Mouse (Mus musculus): ENCODE results near the gene Poln. TPM values are rescaled to one million over a fixed set of nuclear protein-coding genes. Genes with fewer than 3 reads are reported as not detected.

The Poln gene
- polyA plus RNA-seq, 1 experiment: 0.75 TPM

GRCm38 (mm10) chr5:34186391-34186790, 17.1 kb upstream of the Poln start:
- no peak for DNase-seq (ENCODE audit: low read depth)
- TF ChIP-seq CTCF (IDR thresholded peaks at IDR 0.05; ENCODE audit: borderline replicate concordance, extremely low read depth, insufficient read depth, insufficient read length) (no peak), POLR2A (IDR thresholded peaks at IDR 0.05; ENCODE audit: borderline replicate concordance, extremely low read depth, insufficient read depth, insufficient read length, poor library complexity, severe bottlenecking) (no peak)

GRCm38 (mm10) chr5:34185791-34186190, 16.5 kb upstream of the Poln start:
- DNase-seq (ENCODE audit: low read depth): no peak
- no peak for TF ChIP-seq POLR2A (IDR thresholded peaks at IDR 0.05; ENCODE audit: borderline replicate concordance, extremely low read depth, insufficient read depth, insufficient read length, poor library complexity, severe bottlenecking)
- no peak for TF ChIP-seq CTCF (IDR thresholded peaks at IDR 0.05; ENCODE audit: borderline replicate concordance, extremely low read depth, insufficient read depth, insufficient read length)

- no peak for TF ChIP-seq CTCF (IDR thresholded peaks at IDR 0.05; ENCODE audit: borderline replicate concordance, extremely low read depth, insufficient read depth, insufficient read length)
- no peak for TF ChIP-seq POLR2A (IDR thresholded peaks at IDR 0.05; ENCODE audit: borderline replicate concordance, extremely low read depth, insufficient read depth, insufficient read length, poor library complexity, severe bottlenecking)
Measured at GRCm38 (mm10) chr5:34185051-34185580, 15.9 kb upstream of the Poln start.

GRCm38 (mm10) chr5:34183976-34184375, 14.7 kb upstream of the Poln start:
- TF ChIP-seq POLR2A (IDR thresholded peaks at IDR 0.05; ENCODE audit: borderline replicate concordance, extremely low read depth, insufficient read depth, insufficient read length, poor library complexity, severe bottlenecking) (no peak), CTCF (IDR thresholded peaks at IDR 0.05; ENCODE audit: borderline replicate concordance, extremely low read depth, insufficient read depth, insufficient read length) (no peak)
- DNase-seq (ENCODE audit: low read depth): no peak

More at GRCm38 (mm10) chr5:34185051-34185580, 15.9 kb upstream of the Poln start:
- DNase-seq (ENCODE audit: low read depth): no peak

GRCm38 (mm10) chr5:34183156-34183880, 14.1 kb upstream of the Poln start:
- TF ChIP-seq CTCF (IDR thresholded peaks at IDR 0.05; ENCODE audit: borderline replicate concordance, extremely low read depth, insufficient read depth, insufficient read length) (no peak), POLR2A (IDR thresholded peaks at IDR 0.05; ENCODE audit: borderline replicate concordance, extremely low read depth, insufficient read depth, insufficient read length, poor library complexity, severe bottlenecking) (no peak)
- DNase-seq (ENCODE audit: low read depth): no peak

GRCm38 (mm10) chr5:34182486-34182885, 13.2 kb upstream of the Poln start:
- TF ChIP-seq CTCF (IDR thresholded peaks at IDR 0.05; ENCODE audit: borderline replicate concordance, extremely low read depth, insufficient read depth, insufficient read length) (no peak), POLR2A (IDR thresholded peaks at IDR 0.05; ENCODE audit: borderline replicate concordance, extremely low read depth, insufficient read depth, insufficient read length, poor library complexity, severe bottlenecking) (no peak)
- DNase-seq (ENCODE audit: low read depth): no peak

- no peak for TF ChIP-seq CTCF (IDR thresholded peaks at IDR 0.05; ENCODE audit: borderline replicate concordance, extremely low read depth, insufficient read depth, insufficient read length)
- no peak for TF ChIP-seq POLR2A (IDR thresholded peaks at IDR 0.05; ENCODE audit: borderline replicate concordance, extremely low read depth, insufficient read depth, insufficient read length, poor library complexity, severe bottlenecking)
- no peak for DNase-seq (ENCODE audit: low read depth)
Measured at GRCm38 (mm10) chr5:34177821-34178220, 8.6 kb upstream of the Poln start.

- DNase-seq (ENCODE audit: low read depth): no peak
- no peak for TF ChIP-seq POLR2A (IDR thresholded peaks at IDR 0.05; ENCODE audit: borderline replicate concordance, extremely low read depth, insufficient read depth, insufficient read length, poor library complexity, severe bottlenecking)
- no peak for TF ChIP-seq CTCF (IDR thresholded peaks at IDR 0.05; ENCODE audit: borderline replicate concordance, extremely low read depth, insufficient read depth, insufficient read length)
Measured at GRCm38 (mm10) chr5:34177091-34177490, 7.8 kb upstream of the Poln start.

- TF ChIP-seq POLR2A (IDR thresholded peaks at IDR 0.05; ENCODE audit: borderline replicate concordance, extremely low read depth, insufficient read depth, insufficient read length, poor library complexity, severe bottlenecking) (no peak), CTCF (IDR thresholded peaks at IDR 0.05; ENCODE audit: borderline replicate concordance, extremely low read depth, insufficient read depth, insufficient read length) (no peak)
- DNase-seq (ENCODE audit: low read depth): no peak
Measured at GRCm38 (mm10) chr5:34176691-34177090, 7.4 kb upstream of the Poln start.

GRCm38 (mm10) chr5:34175403-34175694, 6.1 kb upstream of the Poln start:
- TF ChIP-seq CTCF (IDR thresholded peaks at IDR 0.05; ENCODE audit: borderline replicate concordance, extremely low read depth, insufficient read depth, insufficient read length): no peak
- TF ChIP-seq POLR2A (IDR thresholded peaks at IDR 0.05; ENCODE audit: borderline replicate concordance, extremely low read depth, insufficient read depth, insufficient read length, poor library complexity, severe bottlenecking): no peak

GRCm38 (mm10) chr5:34174550-34175402, 5.5 kb upstream of the Poln start:
- no peak for DNase-seq (ENCODE audit: low read depth)
- TF ChIP-seq POLR2A (IDR thresholded peaks at IDR 0.05; ENCODE audit: borderline replicate concordance, extremely low read depth, insufficient read depth, insufficient read length, poor library complexity, severe bottlenecking): no peak
- TF ChIP-seq CTCF (IDR thresholded peaks at IDR 0.05; ENCODE audit: borderline replicate concordance, extremely low read depth, insufficient read depth, insufficient read length): no peak

More at GRCm38 (mm10) chr5:34175403-34175694, 6.1 kb upstream of the Poln start:
- DNase-seq (ENCODE audit: low read depth): no peak
